Mouse (Mus musculus) T-helper 17 cell (primary cell): Measurements from ENCODE around the gene Atp6v0e2.

ENCODE experiments used
- in situ Hi-C, 2 experiments: fragments of 300-600 bp; cut with MboI, MseI; formaldehyde crosslinking; loops; 1 replicate in 1 of 2; 2 replicates in 1 of 2; pipeline ENCODE4 v1.15.1; 2025; ENCODE audit warnings: high pct_unique_total_duplicates in 2 of 2

Atp6v0e2 gene

DNA sequence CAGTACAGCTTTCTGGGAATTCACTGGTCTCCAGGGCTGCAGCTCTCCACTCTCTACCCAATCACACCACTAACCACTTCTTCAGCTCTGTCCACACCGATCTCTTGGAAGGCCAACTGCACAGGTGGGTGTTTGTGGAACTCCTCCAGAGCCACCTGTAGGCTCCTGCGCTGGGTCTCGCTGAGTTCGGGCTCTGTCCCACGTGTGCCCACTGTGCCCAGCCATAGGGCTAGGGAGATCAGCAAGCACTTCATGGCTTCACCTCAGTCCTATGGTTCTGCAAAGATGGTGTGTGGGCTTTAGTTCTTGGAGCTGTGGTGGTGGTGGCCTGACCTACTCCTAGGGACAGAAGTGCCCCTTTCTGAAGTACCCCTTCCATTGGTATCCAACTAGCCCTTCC lies 34.6 kb downstream of the Atp6v0e2 start:
- in situ Hi-C loops, result no loop called here

DNA sequence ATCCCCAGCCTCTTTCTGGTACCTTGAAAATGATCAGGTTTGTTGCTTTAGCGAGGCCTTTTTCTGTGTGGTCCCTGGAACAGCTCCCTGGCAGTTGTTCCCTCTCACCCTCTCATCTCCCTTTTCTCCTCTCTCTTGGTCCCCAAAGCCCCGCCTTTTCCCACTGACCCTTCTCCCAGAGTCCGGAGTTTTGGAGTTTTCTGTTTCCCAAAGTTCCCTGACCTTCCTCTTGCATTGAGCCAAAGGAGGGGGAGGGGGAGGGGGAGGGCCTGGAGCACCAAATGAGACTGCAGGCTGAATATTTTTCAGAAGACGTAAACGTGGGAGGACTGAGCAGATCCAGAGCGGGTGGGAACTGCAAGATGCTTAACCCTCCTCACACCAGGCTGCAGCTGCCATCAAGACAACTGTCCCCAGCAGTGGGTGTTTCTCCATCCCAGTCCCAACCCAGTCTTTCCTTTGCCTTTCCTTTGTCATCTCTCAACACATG lies 35.2 kb downstream of the Atp6v0e2 start, which contains the start of gene Rarres2:
Gene Rarres2 (minus strand): TSS at position 218 of the 490 bp plus-strand sequence.
- in situ Hi-C loops, result no loop called here

DNA sequence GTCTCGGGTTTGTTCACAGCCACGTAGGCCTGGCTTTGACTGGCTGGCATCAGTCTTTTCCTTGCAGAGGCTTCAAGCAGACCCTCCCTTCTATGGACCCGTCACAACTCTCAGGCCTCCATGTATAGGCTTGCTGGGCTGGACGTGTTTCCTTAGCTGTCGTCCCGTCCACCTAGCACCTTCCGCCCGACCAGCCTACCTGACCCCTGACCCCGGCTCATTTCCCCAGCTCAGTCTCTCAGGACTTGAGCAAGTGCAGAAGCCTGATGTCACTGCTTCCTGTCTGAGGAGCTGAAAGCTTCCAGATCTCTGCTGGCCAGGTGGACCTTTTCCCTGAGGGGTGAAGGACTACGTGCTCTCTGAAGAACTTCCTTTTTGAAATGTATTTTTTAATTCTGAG lies 35.9 kb downstream of the Atp6v0e2 start:
- in situ Hi-C loops, result no loop called here

DNA sequence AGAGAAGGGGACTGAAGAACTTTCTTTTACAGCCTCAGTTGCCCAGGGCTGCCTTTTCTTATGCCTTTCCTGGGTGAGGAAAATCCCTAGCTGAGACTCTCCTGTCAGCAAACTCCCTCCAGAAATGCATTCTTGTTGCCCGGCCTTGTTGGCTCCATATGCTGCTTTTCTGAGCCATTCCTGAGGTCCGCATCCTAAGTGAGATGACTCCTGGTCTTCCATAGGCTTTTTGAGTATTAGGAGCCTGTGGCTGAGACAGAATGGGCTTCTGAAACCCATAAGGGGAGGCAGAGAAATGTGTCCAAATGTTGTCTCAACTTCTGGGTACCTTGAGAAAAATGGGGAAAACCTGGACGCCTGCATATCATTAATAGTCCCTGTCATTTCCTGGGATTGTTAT lies 36.6 kb downstream of the Atp6v0e2 start:
- in situ Hi-C loops, result no loop called here

DNA sequence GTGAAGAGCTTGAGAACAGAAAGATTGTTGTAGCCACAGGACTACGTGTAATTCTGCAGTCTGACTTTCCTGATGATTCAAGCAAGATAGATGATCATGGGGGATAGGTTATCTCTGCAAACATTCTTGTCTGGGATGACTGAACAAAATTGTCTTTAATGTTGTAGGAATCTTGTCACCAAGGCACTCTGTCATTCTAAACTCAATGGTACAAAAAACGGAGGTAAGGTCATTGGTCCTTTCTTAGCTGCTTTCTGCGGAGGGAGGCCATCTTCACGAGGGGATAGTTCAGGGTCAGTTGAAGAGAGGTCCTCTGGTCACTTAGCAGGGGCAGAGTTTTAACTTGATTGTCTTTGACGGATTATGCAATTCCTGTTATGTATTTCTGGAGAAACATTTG lies 41.3 kb downstream of the Atp6v0e2 start:
- in situ Hi-C loops, result no loop called here

DNA sequence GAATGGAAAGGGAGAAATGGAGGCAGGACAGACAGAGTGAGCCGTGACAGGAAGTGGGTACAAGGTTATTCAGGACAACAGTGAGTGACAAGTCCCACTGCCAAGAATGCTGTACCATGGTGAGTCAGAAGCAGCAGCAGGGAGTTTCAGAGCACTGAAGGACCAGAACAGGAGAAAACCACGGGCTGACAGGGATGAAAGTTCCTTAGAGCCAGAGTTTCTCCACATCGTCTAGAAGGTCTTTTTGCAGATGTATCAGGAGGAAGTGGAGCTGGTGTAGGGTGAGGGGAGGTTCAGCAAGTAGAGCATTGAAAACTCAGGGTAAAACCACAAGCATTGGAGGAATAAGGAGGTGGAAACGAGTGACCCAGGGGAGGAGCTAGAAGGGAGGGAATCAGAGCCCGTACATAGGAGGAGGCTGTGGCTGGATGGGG lies 41.8 kb downstream of the Atp6v0e2 start:
- in situ Hi-C loops, result no loop called here

DNA sequence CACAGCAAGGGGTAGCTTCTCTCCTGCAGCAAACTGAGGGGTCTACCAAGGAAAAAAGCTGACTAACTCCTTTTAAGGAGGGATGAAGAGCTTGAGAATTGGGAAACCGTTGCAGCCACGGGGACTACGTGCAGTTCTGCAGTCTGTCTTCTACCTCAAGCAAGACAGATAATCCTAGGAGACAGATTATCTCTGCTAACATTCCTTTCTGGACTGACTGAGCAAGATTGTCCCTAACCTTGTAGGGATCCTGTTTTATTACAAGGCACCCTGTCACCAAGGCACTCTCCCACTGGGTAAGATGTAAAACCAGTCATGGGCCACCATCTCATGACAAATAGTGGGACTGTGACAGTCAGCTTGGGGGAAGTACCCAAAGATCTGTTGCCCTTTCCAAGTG lies 43.8 kb downstream of the Atp6v0e2 start:
- in situ Hi-C loops, result no loop called here

DNA sequence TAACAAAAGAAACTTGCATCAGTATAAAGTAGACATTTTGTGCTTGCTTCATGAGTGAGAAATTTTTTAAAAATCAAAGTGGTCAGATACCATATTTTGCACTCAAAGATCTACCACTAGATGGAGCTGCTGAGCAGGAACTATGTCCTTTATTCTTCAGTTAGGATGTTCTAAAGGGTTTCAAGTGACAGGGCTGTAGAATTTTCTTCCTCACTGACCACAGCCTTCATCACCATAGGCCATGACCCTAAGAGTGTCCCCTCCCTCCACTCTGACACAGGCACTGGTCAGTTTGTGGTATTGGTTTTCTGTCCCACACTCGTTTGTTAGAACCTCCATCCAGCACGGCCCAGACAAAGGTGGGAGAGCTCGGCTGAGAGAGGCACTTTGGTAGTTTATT lies 44.6 kb downstream of the Atp6v0e2 start:
- in situ Hi-C loops, result no loop called here

DNA sequence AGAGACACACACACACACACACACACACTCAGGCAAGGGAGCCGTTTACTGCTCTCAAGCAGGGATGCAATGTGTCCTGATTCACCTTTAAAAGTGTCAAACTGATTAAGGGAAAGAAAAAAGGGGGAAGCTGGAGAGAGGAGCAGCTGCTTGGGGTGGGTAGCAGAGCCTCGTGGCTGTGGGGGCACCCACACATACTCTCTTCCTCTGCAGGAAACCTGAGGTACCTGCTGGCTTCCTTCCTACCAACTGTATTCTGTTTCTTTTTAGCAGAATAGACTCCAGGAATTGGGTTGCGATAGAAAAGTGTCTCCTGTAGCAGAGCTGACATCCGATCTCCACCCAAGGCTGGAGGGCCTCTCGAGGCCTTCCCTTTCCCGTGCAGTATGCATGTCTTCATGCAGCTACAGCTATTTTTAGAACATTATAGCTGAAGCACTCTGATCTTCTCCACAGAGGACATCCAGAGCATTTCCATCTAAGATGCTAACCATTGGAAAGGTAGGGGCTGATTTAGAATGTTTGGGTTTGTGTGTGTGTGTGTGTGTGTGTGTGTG lies 51.9 kb downstream of the Atp6v0e2 start, which contains the start of gene Gm45021:
Gene Gm45021 (plus strand): TSS at position 417 of the 557 bp plus-strand sequence.
- in situ Hi-C loops, result no loop called here
